Mouse (Mus musculus): Measurements from ENCODE around the gene Card9. TPM values are rescaled to one million over a fixed set of nuclear protein-coding genes. Genes with fewer than 3 reads are reported as not detected.
A peak's percentile ranks its signal among the peaks of the same experiment; 100 is the strongest.

Gene Card9
- polyA plus RNA-seq, 2 experiments from 2014 or later: 1.5 to 2.3 TPM

DNA sequence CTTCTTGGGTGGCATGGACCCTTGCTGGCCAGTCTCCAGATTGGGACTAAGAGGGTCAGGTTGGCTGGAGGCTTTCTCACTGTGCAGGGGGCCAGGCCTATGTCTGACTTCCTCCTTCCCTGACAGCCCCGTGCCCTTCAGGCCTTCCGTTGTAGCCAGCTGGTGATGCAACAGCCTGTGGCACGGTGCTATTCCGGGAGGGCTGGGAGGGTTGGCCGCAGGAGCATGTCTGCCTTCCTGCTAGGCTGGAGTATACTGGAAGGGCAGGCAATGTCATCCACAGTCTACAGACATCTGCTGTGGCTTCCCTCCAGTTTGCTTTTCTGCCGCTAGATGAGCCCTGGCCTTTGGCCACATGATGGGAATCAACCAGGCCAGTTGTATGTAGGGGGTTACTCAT, 735 bp downstream of the Card9 start:
- ATAC-seq: no peak

DNA sequence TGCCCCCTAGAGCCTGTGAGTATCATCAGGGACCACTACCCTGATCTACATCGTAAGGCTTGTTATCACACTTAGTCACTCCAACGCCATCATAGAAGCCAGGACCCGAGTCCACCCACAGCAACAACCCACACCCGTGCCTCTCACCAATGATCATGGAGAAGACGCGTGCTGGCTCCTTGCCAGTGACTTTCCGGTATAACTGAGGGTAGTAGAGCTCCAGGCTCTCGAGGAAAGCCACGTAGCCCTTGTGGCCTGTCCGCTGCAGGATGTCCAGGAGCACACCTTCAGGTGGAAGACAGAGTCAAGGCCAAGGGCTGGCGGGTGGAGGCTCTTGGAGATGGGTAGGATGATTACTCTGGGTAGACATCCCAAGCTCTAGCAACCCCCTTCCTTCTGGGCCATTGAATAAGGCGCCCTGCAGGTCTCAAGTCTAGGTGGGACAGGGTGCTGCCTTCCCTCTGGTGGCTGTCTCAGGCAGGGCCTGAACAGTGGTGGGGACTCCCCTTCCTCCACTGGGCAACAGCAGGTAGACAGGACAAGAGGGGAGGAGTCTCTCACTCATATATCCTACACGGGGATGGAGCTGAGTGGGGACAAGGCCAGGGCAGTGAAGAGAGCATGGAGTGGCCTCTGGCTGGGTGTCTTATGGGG, 1.9 kb downstream of the Card9 start:
- no peak for ATAC-seq

DNA sequence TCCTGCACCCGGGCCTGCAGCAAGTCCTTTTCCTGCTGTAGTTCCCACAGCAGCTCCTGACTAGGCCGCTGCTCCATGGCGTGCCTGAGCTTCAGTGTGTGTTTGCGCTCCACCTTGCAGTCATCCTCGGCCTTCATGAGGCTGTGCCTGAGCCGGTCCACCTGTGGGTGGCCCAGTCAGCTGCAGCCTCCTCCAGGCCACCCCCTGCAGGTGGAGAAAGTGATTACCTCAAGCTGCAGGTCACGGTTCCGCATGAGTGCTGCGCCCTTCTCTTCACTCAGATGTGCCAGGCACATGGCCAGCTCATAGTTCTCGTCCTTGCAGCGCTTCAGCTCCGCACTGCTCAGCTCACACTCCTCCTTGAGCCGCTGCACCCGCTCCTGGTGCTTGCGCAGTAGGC, 3.2 kb downstream of the Card9 start:
- ATAC-seq: no peak

DNA sequence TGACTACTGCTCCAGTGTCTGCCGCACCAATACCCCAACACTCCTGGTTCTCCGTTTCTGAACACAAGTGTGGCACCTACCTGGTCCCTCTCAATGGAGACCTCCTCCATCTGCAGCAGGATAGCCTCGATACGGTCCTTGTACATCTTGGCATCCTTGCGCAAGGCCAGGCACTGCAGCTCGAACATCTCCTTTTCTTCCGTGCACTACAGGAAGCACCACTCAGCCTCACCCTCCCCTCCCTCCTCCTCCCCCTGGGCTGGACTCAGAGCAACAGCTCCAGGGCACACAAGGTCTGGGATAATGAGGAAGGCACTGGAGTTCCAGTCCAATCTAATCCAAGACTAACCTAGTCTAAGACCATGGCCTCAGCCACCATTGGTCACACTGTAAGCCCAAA, 4.0 kb downstream of the Card9 start:
- no peak for ATAC-seq

DNA sequence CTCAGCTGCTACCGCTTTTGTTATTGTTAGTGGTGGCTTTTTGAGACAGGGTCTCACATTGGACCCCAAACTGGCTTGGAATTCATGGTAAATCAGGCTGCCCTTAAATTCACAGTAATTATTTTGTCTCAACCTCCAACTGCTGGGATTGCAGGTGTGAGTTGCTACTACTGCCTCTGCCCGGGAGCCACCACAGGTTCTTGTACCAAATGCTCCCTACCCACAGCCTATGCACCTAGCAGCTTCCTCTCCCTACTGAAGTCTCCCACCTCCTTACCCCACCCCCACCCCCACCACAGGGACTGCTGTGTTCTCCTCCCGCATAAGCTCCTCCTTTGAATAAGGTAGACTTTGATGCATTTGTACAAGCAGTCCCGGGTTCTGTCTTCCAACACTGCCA, 4.5 kb downstream of the Card9 start:
- ATAC-seq: no peak

DNA sequence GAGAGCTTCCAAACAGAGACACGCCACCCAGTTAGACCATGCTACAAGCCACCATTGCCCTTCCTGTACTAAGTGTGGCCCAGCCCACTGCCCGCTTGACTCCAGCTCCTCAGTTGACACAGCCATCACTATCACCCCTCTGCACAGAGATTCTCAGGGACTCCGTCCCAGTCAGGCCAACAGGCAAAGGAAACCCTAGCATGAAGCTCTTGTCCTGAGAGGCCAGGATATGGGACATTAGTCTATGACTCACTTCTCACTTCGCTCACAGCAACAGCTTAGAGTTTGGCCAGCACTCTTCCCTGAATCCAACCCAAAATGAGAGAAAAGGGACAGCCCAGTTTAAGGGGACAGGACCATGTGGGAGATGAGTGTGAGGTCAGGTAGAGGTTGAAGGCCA, 6.3 kb downstream of the Card9 start:
- no peak for ATAC-seq

DNA sequence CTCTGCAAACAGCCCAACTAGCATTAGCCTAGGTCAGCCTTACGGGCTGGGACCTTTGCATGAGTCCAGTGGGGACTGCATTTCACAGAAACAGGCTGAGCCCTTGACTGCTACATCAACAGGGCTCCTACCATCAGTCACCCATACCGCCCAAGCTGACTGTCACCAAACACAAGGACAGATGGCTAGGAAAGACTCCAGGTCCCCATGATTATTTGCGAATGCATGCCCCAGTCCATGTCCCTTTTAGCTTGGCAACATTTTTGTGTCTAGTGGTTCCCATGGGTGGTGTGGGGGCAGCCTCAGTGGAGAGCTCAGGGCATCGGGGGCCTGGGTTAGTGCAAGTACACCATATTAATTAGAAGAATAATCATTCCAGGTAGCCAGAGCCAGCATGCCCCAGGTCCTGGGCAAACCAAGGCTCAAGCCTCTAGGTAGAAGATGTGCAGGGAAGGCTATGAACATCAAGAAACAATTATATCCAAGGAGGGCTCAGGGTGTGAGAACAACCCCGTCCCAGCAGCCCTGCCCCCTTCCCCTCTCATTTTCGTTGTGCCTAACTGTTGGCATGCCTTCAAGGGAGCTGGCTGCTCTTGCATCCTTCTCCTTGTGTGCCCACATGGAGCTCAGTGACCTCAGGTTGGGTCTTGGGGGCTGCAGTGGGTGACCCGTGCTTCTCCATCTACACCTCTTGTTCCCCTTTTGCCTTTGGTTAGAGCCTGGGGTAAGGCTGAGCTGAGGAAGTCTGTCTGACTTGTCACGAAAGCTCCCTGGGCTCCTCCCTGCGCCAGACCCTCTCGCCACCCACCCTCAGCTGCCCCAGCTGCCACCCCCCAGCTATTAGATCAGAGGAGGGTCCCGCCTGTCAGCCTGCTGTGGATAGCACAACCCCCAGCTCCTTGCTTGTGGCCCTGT, 7.4 kb downstream of the Card9 start:
- ATAC-seq: no peak

DNA sequence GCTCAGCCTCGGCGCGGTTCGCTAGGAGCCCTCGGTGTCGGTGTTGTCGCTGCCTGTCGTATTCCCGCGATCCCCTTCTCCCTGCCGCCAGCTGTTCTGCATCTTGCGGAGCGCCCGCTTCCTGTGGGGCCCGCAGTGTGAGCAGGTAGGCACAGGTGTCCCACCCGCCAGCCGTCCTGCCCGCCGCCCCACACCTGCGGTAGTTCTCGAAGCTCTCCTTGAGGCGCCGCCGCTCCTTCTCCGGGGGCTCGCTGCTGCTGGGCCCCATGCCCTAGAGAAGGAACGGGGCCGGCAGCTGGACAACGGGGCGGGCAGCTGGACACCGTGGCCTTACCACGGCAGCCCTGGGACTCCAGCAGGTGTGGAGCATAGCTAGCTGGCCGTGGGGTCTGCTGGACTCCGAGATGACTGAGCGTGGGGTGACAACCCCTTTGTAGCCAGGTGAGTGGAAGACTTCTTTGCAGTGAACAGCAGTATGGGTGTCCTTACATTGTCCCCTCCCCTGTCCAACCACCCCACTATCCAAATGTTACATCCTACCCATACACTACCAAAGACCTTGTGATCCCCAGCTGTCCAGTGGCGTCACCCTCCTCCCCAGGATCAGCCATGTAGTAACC, 8.3 kb downstream of the Card9 start:
- ATAC-seq: no peak

DNA sequence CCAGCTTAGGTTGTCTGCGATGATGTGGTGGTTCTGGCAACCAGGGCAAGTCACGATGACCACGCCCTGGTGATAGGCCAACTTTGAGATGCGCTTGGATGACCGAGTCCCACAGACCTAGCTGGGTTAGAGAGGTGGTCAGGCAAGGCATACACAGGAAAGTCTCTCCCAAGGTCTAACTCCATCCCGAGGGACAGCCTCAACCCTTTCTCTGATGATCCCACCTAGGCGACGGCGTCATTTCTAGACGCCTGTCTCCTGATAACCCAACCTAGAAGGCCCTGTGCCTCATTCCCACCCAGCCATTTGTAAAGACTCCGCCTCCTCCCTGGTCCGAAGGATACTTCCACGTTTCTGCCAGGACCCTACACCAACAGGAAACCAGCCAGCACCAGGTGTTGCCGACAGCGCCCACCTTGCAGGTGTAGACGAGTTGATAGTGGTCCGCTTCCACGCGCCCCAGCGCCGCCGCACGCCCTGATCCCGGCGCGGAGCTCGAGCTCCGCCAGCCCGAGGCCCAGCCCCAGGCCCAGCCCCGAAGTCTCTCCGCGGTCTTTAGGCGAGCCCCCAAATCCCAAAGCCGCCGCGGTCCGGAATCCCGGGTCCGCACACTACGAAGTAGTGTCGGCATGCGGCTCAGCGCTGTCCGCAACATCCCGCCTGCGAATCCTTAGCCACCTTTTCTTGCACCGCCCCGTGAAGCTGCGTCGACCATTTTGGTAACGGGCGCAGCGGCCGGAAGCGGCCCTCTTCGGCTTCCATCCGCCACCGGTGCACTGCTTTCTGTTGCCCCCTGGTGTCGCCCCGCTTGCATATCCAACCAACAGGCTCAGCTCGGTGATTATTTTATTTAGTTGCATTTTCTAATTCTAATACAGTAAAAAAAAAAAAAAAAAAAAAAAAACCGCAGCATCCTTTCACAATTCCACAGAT, 9.1 kb downstream of the Card9 start, which contains the start of gene Dnlz:
Gene Dnlz, minus strand, starts transcription at position 753 of the 933 bp plus-strand sequence.
- ATAC-seq: peak; percentile 86

DNA sequence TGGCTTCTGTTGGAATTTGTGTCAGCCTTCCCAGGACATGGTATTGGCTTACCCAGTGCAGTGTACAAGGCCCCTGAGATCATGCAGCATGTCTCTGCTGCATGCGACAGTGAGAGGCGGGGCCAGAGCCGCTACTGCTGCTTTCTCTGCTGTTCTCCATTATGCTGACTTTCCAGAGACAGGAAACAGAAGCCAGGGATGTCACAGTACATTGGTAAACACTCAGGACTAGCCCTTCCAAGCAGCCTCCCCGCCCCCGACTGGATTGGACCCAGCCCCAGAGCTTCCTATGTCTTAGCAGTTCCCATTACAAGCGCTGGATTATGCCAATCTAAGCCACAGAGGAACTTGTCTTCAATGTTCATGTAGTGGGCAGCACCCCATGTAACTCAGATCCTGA, 12.5 kb downstream of the Card9 start:
- no peak for ATAC-seq

DNA sequence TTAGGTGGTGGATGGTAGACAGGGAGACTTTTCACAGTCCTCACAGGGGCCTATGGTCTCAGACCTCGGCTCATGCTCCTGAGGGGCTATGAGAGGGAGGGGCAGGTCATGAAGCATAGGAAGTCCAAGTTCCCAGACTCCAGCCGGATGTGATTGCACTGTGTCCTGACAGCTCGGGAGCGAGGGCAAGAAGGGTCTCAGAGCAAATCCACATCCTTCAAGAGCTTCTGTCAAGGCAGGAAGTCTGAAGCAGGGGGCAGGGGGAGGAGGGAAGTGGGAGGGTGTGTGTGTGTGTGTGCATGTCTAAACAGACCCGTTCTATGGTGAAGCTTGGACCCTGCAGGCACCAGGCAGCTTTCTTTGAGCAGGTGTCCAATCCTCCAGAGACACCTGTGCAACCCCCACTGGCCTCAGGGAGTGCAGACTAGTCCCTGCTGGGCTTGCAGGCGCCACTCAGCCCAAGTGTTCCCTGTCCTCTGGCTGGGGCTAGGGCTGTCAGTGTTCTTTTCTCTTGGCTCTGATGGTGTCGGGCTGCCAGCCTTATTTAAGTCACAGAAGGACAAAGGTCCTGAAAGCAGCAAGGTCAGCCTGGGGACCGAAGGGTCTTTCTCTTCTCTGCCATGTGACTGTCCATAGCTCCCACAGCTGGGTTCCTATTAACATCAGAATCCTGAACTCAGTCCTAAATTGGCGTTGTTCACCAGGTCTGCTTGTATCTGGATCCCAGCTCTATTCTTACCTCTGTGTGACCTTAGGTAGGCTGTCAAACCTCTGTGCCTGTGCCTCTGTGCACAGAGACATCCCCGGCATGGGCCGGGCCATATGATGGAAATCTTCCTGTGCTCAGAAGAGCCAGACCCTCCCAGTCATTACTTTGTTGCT, 17.9 kb downstream of the Card9 start:
- no peak for ATAC-seq

DNA sequence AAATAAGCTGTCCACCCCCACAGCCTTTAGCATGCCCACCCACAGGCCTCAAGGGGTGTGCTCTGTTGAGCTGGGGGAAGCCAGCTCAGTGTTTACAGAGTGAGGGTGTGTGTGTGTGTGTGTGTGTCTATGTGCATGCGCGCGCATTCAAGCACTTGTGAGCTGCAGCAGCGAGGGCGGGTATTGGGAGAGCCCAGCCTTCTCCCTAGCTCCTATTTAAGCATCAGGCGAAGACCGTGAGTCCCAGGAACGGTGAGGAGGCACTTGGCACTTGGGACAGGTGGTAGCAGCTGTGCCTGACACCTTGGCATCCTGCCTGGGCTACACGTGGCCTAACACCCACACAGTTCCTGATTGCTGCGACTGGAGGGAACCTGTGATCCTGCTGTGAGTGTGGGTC, 18.7 kb downstream of the Card9 start:
- ATAC-seq: no peak

DNA sequence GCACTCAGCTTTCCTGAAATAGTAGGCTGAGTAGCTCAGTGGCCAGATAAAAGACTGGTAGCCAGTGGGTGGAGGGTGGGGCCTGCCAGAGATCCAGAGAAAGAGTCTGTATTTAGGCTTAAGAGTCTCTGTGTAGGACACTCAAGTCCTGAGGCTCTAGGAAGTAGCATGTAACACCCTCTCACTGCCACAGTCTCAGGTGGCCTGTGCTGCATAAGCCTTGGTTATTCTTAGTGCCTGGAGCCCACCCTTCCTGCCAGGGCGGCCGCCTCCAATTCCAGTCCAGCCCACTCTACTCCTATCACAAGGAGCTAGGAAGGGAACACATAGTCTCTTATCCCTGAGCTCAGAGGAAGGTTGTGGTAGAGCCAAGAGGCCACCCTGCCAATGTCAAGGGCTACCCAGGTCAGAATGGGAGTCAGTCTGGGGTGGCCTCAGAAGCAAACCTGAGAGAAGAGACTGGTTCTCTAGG, 19.2 kb downstream of the Card9 start:
- no peak for ATAC-seq

DNA sequence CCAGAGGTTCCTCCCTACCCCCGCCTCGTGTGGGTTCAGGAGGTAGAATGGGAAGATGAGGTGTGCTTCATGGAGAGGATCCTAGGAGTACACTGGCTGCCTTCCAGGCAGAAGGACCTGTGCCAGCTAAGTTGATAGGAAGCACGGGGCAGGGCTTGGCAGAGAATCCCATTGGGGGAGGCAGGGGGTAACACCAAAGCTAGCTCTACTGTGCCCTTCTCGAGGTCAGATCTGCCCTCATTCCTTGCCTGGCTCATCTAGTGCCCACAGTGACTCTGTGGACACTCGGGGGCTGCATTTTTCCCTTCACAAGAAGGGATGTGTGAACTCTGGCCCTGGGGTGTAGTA, 21.5 kb downstream of the Card9 start:
- ATAC-seq: no peak

DNA sequence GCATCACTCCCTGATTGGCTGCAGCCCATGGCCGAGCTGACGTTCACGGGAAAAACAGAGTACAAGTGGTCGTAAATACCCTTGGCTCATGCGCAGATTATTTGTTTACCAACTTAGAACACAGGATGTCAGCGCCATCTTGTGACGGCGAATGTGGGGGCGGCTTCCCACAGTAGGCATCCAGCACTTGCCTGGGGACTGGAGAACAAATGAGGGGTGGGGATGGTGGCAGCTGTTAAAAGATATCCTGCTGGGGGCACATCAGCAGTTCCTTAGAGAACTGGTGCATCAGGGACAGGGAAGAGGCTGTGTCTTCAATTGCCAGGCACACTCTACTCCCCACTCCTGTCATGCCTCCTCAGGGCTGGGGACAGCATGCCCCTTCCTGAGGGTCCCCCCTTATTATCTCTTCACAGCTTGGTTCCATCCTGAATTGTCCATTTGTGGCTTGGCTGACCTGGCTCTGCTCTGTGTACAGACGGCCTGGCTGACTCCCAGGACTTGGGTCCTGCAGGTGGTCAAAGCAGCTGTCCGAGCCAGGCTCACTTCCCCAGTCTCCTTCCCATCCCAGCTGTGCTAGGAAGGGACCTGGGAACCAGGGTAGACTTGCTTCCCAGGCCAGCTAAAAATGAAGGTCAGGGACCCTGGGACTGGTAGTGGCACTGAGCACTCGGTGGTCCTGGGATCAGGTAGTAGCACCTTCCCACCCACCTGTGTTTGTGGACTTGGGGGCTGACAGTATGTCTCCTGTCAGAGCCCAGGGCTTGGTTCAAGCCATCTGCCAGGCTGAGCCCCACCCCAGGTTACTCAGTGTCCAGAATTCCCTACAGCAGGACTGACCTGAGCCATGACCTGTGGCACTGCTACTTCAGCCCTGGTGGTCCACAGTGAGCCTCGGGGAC, 22.2 kb downstream of the Card9 start:
- peak; percentile 49 for ATAC-seq

DNA sequence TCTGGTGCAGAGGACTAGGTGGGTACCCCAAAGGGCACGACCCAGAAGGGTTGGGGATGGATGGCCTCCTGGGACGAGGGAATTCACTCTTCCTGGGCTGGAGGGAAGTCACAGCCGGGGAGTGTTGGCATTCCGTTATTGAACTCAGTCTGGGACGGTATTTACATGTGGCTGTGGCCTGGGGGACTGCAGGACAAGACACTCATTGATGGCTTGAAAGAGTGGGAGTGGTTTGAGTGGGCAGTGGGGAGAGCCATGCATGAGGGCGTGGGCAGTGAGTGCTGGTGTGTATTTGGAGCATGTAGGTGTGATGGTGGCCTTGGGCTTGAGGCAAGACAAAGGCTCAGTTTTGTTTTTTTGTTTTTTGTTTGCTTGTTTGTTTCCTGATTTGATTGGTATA, 30.0 kb downstream of the Card9 start:
- ATAC-seq: no peak

DNA sequence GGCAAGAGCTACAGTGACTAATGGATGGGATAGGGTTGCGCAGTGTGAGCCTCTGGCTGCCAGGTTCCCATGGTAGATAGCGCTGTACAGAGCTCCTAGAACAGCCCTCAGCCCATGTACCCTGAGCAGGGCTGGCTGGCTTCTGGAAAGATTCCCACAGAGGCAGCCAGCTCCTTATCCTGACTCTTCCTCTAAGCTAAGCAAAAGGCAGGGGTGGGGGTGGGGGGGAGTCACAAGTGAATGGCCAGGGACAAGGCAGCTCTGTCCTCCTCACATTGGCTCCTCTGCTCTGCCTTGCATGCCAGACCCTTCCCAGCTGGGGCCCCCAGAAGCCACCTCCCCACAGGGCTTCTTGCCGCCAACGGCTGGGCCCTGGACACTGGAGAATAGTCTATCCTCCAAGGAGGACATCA, 30.7 kb downstream of the Card9 start:
- ATAC-seq: no peak

DNA sequence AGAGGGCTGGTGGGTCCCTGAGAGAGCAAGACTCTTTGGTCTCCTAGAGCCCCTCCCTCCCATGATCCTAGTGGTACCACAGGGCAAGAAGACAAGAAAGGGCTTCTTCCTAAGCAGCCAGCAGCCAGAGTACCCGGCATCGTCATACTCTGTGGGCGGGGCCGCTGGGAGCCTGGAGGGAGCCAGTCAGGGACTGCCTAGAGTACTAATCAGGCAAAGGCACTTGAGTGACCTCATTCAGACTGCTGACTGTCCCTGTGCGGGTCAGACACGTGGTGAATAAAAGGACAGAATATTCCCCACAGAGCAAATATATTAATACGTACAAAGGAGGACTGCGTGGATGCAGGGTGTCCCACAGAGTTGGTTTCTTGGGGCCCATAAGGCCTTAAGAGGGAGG, 31.3 kb downstream of the Card9 start:
- ATAC-seq: no peak

DNA sequence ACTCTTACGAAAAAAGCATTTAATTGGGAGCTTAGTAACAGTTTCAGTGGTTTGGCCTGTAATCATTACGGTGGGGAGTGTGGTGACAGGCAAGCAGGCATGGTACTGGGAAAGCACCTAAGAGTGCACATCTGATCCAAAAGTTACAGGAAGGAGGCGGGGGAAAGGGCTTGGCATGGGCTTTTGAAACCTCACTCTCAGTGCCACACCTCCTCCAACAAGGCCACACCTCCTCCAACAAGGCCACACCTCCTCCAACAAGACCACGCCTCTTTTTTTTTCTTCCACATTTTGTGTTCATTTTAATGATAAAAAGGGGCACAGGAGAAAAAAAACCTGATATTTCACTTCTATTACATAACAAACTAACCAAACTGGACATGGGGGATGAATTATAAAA, 32.9 kb downstream of the Card9 start:
- ATAC-seq: peak; percentile 63
